Mouse (Mus musculus) bone marrow, adult 2 months (tissue): Measurements from ENCODE around the gene Shkbp1.

Source experiments
- CTCF ChIP-seq: fragments of 200-500 bp; IDR thresholded peaks from 2 replicates; pipeline ENCODE4 v1.5.1; 2011; ENCODE audit warnings: low read length, control low read depth; ENCODE audit not compliant: control insufficient read depth, insufficient read depth
- POLR2A ChIP-seq: fragments of 200-500 bp; IDR thresholded peaks from 2 replicates; pipeline ENCODE4 v1.6.1; 2011; ENCODE audit warnings: low read depth, mild to moderate bottlenecking, control low read depth, low read length, borderline replicate concordance; ENCODE audit not compliant: control insufficient read depth

DNA sequence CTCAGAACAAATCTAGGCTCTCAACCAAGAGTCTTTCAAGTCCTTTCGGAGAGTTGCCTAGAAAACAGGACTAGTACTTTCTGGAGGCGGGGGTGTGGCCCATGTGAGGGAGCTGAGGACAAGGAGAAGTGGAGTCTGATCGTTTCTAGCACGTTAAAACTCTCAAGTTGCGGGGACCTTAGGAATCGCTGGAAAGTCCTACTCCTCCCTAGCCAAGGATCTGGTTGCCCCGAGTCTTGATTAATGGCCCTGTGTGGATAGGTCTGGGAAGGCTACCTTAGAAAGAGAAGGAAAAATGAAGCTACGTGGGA lies 24.3 kb downstream of the Shkbp1 start:
- TF ChIP-seq CTCF (no peak), POLR2A (no peak)
